Mouse (Mus musculus): ENCODE results near the gene Nppa.
A peak's percentile ranks its signal among the peaks of the same experiment; 100 is the strongest.
"Not testable (repeated sequence)": the region's sequence is repeated elsewhere in the genome, so short reads cannot be mapped to it uniquely, and the experiment has no call there.

Nppa gene

GRCm38 (mm10) chr4:148012216-148012615, 11.7 kb downstream of the Nppa start:
- no peak for DNase-seq

- no peak for DNase-seq
These were observed 14.9 kb downstream of the Nppa start for GRCm38 (mm10) chr4:148015418-148015817.

DNA sequence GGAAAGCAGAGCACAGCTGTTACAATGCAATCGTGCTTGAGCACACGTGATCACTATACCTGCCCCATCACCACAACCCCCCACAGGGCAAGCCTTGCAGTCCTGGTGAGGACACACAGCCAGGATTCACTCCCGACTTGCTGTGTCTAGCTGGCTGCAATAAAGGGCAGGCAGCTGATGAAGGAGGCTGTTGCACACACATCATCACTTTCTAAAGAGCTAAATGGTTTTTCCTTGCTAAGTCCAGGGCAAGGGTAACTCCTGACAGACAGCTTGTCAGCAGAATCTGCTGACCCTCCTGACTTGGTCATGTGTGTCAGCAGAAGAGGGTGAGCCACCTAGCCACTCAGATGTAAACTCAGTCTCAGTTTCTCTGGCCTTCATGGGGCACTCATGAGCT, 16.5 kb downstream of the Nppa start:
- no peak for DNase-seq

- no peak for DNase-seq
These were observed 17.9 kb downstream of the Nppa start for GRCm38 (mm10) chr4:148018410-148018809.

- DNase-seq = no peak
These were observed 23.5 kb downstream of the Nppa start for GRCm38 (mm10) chr4:148024003-148024402.

GRCm38 (mm10) chr4:148029297-148029696, 28.8 kb downstream of the Nppa start:
- no peak for DNase-seq

DNA sequence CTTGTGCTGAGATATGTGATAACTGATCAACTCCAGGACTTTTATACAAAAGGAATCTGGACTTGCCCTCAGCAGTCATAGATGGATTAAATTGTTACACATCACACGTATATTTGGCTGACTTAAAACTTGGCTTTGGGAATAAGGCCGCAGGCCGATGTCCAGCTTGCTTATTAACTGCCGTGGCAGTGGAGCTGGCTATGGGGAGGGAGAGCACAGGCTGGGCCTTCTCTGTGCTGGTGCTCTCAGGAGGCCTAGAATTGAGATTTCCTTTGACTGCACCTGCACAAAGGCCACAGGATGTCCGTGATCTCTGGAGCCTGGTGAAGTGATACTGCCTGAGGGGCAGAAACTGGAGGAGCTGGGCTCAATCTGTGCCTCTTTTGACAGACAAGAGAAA, 30.0 kb downstream of the Nppa start:
- no peak for DNase-seq

DNA sequence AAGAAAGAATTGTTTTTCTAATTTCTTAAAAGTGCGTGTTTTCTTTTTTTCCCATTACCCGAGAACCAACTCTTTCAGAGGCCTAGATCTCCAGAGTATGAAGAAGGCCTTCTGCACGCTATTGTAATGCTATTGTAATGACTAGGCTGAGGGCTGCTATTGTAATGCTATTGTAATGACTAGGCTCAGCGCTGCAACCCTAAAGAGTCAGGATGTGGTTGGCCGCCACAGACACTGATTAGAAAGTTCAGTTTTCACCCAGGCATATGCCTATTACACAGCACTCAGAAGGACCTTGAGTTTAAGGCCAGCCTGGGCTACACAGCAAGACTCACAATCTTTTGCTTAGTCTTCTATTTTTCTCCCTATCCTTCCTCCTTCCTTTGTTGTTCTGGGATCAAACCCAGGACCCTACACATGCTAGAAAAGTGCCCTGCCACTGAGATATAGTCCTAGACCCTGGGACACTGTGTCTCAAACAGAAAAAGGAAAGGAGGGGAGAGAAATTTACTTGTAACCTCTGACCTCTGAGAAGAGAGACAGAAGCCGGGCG, 33.4 kb downstream of the Nppa start:
- no peak for DNase-seq

DNA sequence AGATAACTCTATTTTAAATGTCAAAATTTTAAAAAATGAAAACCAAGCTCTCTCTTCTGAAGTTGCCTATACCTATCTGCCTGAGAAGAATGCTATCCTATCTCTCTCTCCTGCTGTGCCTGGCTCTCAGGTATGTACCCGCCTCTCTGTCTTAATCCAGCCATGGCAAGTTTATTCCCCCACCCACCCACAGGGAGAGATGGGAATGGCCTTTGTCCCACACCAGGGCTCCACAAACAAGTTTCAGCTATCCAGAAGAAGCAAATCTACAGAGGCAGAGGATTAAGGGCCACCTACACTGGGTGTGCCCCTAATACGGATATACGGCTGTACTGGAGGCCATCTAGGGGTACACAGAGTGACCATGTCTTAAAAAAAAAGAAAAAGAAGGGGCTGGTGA, 34.9 kb downstream of the Nppa start:
- DNase-seq = peak; percentile 25

DNA sequence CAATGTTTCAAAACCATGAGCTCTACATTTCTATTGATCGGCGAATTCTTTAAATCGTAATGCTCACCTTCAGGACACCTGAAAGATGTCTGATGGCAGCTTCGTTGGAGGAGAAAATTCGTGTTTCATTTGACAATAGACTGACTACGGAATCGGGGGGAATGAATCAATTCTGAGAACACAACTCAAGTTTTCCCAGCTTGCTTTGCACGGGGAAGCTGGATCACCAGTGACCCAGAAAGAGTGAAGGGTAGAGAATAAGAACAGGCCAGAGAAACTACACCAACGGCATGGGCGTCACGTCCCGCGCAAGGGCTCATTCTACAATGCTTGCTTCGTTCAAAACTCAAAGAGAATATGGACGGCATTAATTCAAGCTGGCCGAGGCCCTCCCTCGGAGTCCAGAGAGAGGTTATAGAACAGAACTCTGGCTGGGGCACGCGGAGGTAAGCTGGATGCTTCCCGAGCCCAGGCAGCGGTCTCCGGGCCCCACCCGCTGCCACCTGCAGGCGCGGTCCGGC, 37.6 kb downstream of the Nppa start:
- DNase-seq = no peak

DNA sequence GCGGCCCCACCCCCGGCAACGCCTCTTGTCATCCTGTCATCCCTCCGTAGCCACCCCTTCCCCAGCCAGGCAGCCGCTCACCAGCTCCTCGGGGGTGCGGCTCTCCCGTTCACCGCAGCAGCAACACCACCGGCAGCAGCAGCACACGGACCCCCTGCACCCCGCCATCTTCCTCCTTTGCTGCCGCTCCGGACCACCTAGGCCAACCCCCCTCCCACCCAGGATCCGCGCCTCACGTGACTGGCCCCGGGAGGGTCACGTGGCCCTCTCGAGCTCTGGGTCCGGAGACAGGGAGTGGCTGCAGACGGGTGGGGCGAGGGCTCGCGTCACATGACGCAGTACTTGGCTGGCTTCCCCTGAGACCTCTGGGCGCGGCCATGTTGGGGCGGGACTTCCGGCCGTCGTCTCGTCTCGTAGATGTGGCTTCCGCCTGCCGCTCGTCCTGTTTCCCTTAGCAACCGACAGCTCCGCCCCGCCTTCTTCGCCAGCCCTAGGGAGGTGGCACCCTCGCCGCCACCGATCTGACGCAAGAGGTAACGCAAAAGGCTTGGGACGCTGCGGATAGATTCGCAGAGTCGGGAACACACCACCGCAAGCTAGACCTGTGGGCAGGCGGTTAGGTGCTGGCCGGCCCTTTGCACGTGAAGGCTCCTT, 38.2 kb downstream of the Nppa start, which contains the start of the genes Clcn6 and Mthfr:
Gene Clcn6, minus strand, starts transcription at position 222 of the 654 bp plus-strand sequence.
Gene Mthfr, plus strand, starts transcription at position 478 of the 654 bp plus-strand sequence.
- DNase-seq = peak; percentile 99

GRCm38 (mm10) chr4:148039254-148040028, 38.9 kb downstream of the Nppa start:
- peak; percentile 71 for DNase-seq

DNA sequence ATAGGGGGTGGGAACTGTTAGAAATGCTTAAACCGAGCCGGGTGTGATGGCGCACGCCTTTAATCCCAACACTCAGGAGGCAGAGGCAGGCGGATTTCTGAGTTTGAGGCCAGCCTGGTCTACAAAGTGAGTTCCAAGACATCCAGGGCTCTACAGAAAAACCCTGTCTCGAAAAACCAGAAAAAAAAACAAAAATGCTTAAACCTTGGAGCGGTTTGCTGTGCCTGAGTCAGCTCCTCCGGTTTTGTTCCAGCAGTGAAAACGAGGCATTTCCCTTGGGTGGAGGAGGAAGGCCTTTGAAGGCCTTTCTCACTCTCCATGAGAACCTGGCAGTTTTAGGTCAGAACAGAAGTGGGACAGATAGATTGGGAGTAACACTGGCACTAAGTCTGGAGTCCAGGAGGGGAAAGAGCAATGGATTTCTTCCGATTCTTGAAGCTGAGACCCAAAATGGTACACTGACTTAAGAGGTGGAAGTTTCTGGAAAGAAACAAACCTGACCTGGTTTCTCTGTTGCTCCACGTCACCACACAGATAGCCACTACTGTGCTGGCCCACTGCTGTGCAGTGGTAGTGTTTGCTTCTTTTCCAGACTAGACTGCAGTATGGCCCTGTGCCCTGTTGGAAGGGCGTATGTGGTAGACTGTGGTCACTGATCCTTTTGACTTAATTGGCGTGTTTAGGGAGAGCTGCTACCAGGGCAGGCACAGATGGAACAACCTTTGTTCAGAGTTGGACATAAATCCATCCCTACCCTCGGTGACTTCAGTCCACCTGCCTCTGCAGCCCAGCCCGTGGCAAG, 39.7 kb downstream of the Nppa start:
- DNase-seq = peak; percentile 50

DNA sequence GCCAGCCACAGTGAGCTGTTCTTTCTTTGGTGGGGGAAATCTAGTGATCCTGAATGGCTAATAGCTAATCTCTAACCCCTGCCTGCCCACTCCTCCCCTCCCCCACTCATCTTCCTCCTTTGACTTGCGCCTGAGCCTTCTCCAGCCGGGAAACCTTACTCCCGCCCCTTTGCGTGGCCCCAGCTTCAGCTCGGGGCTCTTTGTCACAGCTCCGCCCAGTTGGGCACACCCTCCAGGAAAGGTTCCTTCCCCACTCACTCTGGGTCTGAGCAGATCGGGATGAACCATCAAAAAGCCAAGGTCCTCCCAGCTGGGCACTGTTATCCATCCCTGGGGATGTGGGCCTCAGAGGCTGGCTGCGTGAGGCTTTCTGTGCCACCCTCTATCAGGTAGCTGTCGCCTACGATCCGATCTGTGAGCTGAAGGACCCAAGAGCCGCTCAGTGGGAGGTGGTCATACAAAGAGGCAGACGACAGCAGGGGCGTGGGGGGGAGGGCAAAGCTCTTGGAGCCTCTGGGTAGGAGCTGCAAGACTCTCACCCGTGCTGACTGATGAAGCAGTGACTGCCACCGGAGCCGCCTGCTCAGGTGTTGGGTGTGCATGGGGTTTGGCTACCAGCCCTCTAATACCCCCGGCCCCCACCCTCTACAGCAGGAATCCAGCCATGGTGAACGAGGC, 40.5 kb downstream of the Nppa start:
- peak; percentile 77 for DNase-seq

- no peak for DNase-seq
These were observed 41.2 kb downstream of the Nppa start for GRCm38 (mm10) chr4:148041611-148042191.

DNA sequence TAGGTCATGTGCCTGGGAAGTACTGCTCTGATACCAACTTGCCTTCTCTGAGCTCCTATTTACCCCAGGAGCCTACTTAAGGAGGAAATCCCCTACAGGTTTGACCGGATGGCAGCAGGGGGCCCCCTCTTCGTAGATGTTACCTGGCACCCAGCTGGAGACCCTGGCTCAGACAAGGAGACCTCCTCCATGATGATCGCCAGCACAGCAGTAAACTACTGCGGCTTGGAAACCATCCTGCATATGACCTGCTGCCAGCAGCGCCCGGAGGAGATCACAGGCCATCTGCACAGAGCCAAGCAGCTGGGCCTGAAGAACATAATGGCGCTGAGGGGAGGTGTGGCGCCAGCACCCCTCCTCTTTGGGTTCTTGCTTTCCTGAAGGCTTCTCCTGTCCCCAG, 42.8 kb downstream of the Nppa start:
- not testable (repeated sequence) for DNase-seq

- DNase-seq = no peak
These were observed 43.6 kb downstream of the Nppa start for GRCm38 (mm10) chr4:148044113-148044512.

DNA sequence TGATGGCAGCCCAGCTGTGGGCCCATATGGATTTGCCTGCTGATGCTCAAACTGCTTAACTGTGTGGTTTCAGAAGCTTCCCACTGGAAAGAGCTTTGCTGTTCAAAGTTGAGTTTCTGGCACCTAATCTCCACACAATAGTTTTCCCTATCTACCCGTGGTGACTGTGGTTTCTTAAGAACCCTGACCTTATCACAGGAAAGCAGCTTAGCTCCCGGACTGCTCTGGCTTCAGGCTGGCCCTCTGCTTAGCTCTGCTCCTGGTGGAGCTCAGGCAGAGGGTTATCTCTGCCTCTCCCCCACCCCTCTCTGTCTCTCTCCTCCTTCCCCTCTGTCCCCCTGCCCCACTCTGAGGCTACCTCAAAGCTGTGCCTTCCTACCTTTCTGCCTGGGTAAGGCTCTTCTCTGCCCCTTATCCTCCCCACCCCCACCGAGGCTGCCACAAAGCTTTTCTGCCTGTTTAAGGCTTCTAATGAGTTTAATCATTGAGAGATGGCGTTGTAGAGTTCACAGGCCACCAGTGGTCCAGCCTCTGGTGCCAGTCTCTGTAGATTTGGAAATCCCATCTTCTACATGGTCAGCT, 46.0 kb downstream of the Nppa start:
- DNase-seq = no peak

GRCm38 (mm10) chr4:148050396-148050914, 49.9 kb downstream of the Nppa start:
- not testable (repeated sequence) for DNase-seq

GRCm38 (mm10) chr4:148051046-148051776, 50.7 kb downstream of the Nppa start:
- DNase-seq = no peak

Data from cerebellum, adult 9-10 months (tissue).